Mouse (Mus musculus) heart, embryonic 11.5 days (tissue): ENCODE data around the gene Lancl3. TPM values are rescaled to one million over a fixed set of nuclear protein-coding genes. Genes with fewer than 3 reads are reported as not detected.

Experiments
- ATAC-seq: fragments of 200-750 bp; cut with Nextera tagmentation; replicated peaks from 2 replicates; pipeline ENCODE4 v1.8.0; 2017; ENCODE audit warnings: moderate library complexity; ENCODE audit not compliant: insufficient number of reproducible peaks, low FRiP score, low TSS enrichment
- H3K27ac ChIP-seq: fragments of 300-500 bp; sonication (generic); 2 replicates; pipeline ENCODE4 v1.5.1; 2014; ENCODE audit warnings: mild to moderate bottlenecking, low read depth, low read length
- H3K27me3 ChIP-seq: fragments of 300-500 bp; sonication (generic); 2 replicates; pipeline ENCODE4 v1.6.1; 2014; ENCODE audit warnings: mild to moderate bottlenecking, low read length, mixed read lengths; ENCODE audit not compliant: control insufficient read depth, insufficient read depth
- H3K36me3 ChIP-seq: fragments of 300-500 bp; sonication (generic); 2 replicates; pipeline ENCODE4 v1.6.1; 2014; ENCODE audit warnings: mild to moderate bottlenecking, low read length, moderate library complexity, mixed read lengths; ENCODE audit not compliant: control insufficient read depth, insufficient read depth
- H3K4me1 ChIP-seq: fragments of 300-500 bp; sonication (generic); 2 replicates; pipeline ENCODE4 v1.6.1; 2014; ENCODE audit warnings: low read length; ENCODE audit not compliant: control insufficient read depth, insufficient read depth
- H3K4me2 ChIP-seq: fragments of 300-500 bp; sonication (generic); 2 replicates; pipeline ENCODE4 v1.6.1; 2014; ENCODE audit warnings: mild to moderate bottlenecking, moderate library complexity
- H3K4me3 ChIP-seq: fragments of 300-500 bp; sonication (generic); 2 replicates; pipeline ENCODE4 v1.5.1; 2014; ENCODE audit warnings: low read depth, low read length
- H3K9ac ChIP-seq: fragments of 300-500 bp; sonication (generic); 2 replicates; pipeline ENCODE4 v1.6.1; 2014; ENCODE audit warnings: mild to moderate bottlenecking, low read depth, low read length, moderate library complexity
- H3K9me3 ChIP-seq: fragments of 300-500 bp; sonication (generic); replicated peaks from 2 replicates; pipeline ENCODE4 v1.6.1; 2016; ENCODE audit warnings: low read length; ENCODE audit not compliant: control insufficient read depth
- WGBS: fragments of 180-500 bp; shearing (Covaris S2); extraction: QIAGEN DNeasy Blood & Tissue Kit; methylation state at CpG from one replicate; pipeline ENCODE4 v1.1.7; 2014; ENCODE audit not compliant: insufficient replicate concordance; 5-methylcytosine and 5-hydroxymethylcytosine counted together
- polyA plus RNA-seq: library from polyadenylated mRNA; unstranded; fragments of >200 nt; fragmentation: Nextera tagmentation; extraction: Ambion mirVana; gene quantifications from 2 replicates; pipeline ENCODE4 v1.2.1, GENCODE M21; 2014

The Lancl3 gene
- polyA plus RNA-seq, 1 experiment from 2014 or later, result 0.43 TPM

- H3K4me1 ChIP-seq, result no peaks in the 10 kb centered on the region; the same call in 1 of the 2 replicates
- no peaks in the 10 kb centered on the region; the same call in 1 of the 2 replicates for H3K9me3 ChIP-seq
- H3K27me3 ChIP-seq, result no peaks in the 10 kb centered on the region
- H3K36me3 ChIP-seq, result no peaks in the 10 kb centered on the region
- H3K4me3 ChIP-seq, result no peak overlapping the region
- H3K27ac ChIP-seq, result no peak overlapping the region
- H3K9ac ChIP-seq, result no peak overlapping the region
- ATAC-seq, result no peak
- 70% methylated on average over 5 of the region's 5 CpGs for WGBS
- no peak overlapping the region for H3K4me2 ChIP-seq
These were observed 49.2 kb downstream of the Lancl3 start for GRCm38 (mm10) chrX:9248911-9249310.

GRCm38 (mm10) chrX:9253990-9254389, 54.3 kb downstream of the Lancl3 start:
- no peak overlapping the region for H3K9ac ChIP-seq
- WGBS, result 78% methylated on average over 10 of the region's 10 CpGs
- H3K4me1 ChIP-seq, result no peaks in the 10 kb centered on the region
- H3K9me3 ChIP-seq, result no peaks in the 10 kb centered on the region
- no peak overlapping the region for H3K4me2 ChIP-seq
- H3K27me3 ChIP-seq, result no peaks in the 10 kb centered on the region
- no peak for ATAC-seq
- H3K36me3 ChIP-seq, result no peaks in the 10 kb centered on the region
- no peak overlapping the region for H3K27ac ChIP-seq
- no peak overlapping the region for H3K4me3 ChIP-seq

- no peak for ATAC-seq
These were observed 55.2 kb downstream of the Lancl3 start for GRCm38 (mm10) chrX:9254901-9255300.

GRCm38 (mm10) chrX:9256766-9257165, 57.1 kb downstream of the Lancl3 start, which contains the start of gene Gm14862:
Gene Gm14862 (minus strand): TSS chrX:9256899.
- H3K9me3 ChIP-seq, result no peaks in the 10 kb centered on the region
- H3K4me3 ChIP-seq, result no peak within 1 kb of the TSS; the same call in 1 of the 2 replicates
- H3K27me3 ChIP-seq, result no peaks in the 10 kb centered on the region
- H3K4me1 ChIP-seq, result no peaks in the 10 kb centered on the region
- H3K4me2 ChIP-seq, result no peak within 1 kb of the TSS; the same call in 1 of the 2 replicates
- no peak within 1 kb of the TSS for H3K9ac ChIP-seq
- ATAC-seq, result peak; percentile 65; the same call in 1 of the 2 replicates
- 71% methylated on average over 5 of the region's 5 CpGs for WGBS
- no peaks in the 10 kb centered on the region for H3K36me3 ChIP-seq
- H3K27ac ChIP-seq, result no peak within 1 kb of the TSS

More at GRCm38 (mm10) chrX:9254901-9255300, 55.2 kb downstream of the Lancl3 start:
- Histone ChIP-seq H3K4me3 (no peak overlapping the region), H3K27ac (no peak overlapping the region), H3K4me2 (no peak overlapping the region; the same call in 1 of the 2 replicates), H3K27me3 (no peaks in the 10 kb centered on the region), H3K36me3 (no peaks in the 10 kb centered on the region), H3K9me3 (no peaks in the 10 kb centered on the region), H3K4me1 (no peaks in the 10 kb centered on the region), H3K9ac (no peak overlapping the region)
- WGBS, result 81% methylated on average over 3 of the region's 3 CpGs

- Histone ChIP-seq H3K36me3 (no peaks in the 10 kb centered on the region), H3K27me3 (no peaks in the 10 kb centered on the region), H3K9ac (no peak overlapping the region), H3K4me1 (no peaks in the 10 kb centered on the region), H3K27ac (no peak overlapping the region), H3K4me2 (no peak overlapping the region), H3K4me3 (no peak overlapping the region), H3K9me3 (no peaks in the 10 kb centered on the region)
- no peak for ATAC-seq
- WGBS, result 84% methylated on average over 7 of the region's 7 CpGs
These were observed 58.1 kb downstream of the Lancl3 start for GRCm38 (mm10) chrX:9257831-9258230.

GRCm38 (mm10) chrX:9259267-9259666, 59.6 kb downstream of the Lancl3 start:
- H3K4me2 ChIP-seq, result no peak overlapping the region
- H3K27ac ChIP-seq, result no peak overlapping the region
- ATAC-seq, result no peak
- no peaks in the 10 kb centered on the region for H3K9me3 ChIP-seq
- no peaks in the 10 kb centered on the region for H3K36me3 ChIP-seq
- WGBS, result 83% methylated on average over 1 of the region's 1 CpGs
- H3K4me1 ChIP-seq, result no peaks in the 10 kb centered on the region
- no peak overlapping the region for H3K4me3 ChIP-seq
- no peak overlapping the region for H3K9ac ChIP-seq
- H3K27me3 ChIP-seq, result no peaks in the 10 kb centered on the region

GRCm38 (mm10) chrX:9271112-9271511, 71.4 kb downstream of the Lancl3 start:
- 58% methylated on average over 3 of the region's 3 CpGs for WGBS
- H3K27me3 ChIP-seq, result no peaks in the 10 kb centered on the region
- H3K4me1 ChIP-seq, result no peaks in the 10 kb centered on the region
- H3K36me3 ChIP-seq, result no peaks in the 10 kb centered on the region
- H3K9ac ChIP-seq, result no peak overlapping the region
- H3K4me2 ChIP-seq, result no peak overlapping the region
- ATAC-seq, result no peak
- no peak overlapping the region for H3K27ac ChIP-seq
- H3K4me3 ChIP-seq, result no peak overlapping the region
- H3K9me3 ChIP-seq, result no peaks in the 10 kb centered on the region

- ATAC-seq, result no peak
- H3K9me3 ChIP-seq, result no peaks in the 10 kb centered on the region
- WGBS, result 14% methylated on average over 8 of the region's 8 CpGs
- H3K4me2 ChIP-seq, result peak overlapping the region; percentile 60
- no peaks in the 10 kb centered on the region for H3K27me3 ChIP-seq
- no peaks in the 10 kb centered on the region for H3K36me3 ChIP-seq
- peak overlapping the region; percentile 50 for H3K4me3 ChIP-seq
- H3K4me1 ChIP-seq, result no peaks in the 10 kb centered on the region
- peak overlapping the region; percentile 64 for H3K9ac ChIP-seq
- peak overlapping the region; percentile 35; the same call in 1 of the 2 replicates for H3K27ac ChIP-seq
These were observed 72.3 kb downstream of the Lancl3 start for GRCm38 (mm10) chrX:9271947-9272459.
